Mouse (Mus musculus): Measurements from ENCODE around the gene Lpar5. TPM values are rescaled to one million over a fixed set of nuclear protein-coding genes. Genes with fewer than 3 reads are reported as not detected.

Lpar5 gene
- polyA plus RNA-seq, 1 experiment from 2014 or later = 5.0 TPM

GRCm38 (mm10) chr6:125131302-125132156 is 63.8 kb downstream of the Lpar5 start, which contains the start of gene Nop2:
Gene Nop2 (plus strand): TSS chr6:125131909.
- Histone ChIP-seq H3K4me2 (peak within 1 kb of the TSS; percentile 81), H3K9me3 (no peaks in the 10 kb centered on the region), H3K27me3 (replicated peaks) (no peaks in the 10 kb centered on the region), H3K9ac (peak within 1 kb of the TSS; percentile 78), H3K4me3 (replicated peaks) (peak within 1 kb of the TSS; percentile 84), H3K36me3 (peaks cover 55% of the 10 kb centered on the region), H3K27ac (peak within 1 kb of the TSS; percentile 89), H3K4me1 (peaks cover 7% of the 10 kb centered on the region; the same call in 1 of the 2 replicates)
- under 1% methylated on average over 66 of the region's 66 CpGs for WGBS
- ATAC-seq (ENCODE audit: insufficient read depth, low FRiP score, low read depth) = peak; percentile 91

Small RNA genes within 50 kb of the gene (microRNA-seq; reads per million reads assigned to microRNA genes)
- gene Mir7045 = not detected

Other genes with a start within 250 kb of the Lpar5 start
- gene Usp5, start 238.4 kb upstream of the Lpar5 start, polyA plus RNA-seq (2015; fragmentation: Nextera tagmentation; extraction: Ambion mirVana) = 116 and 125 TPM in 2 replicates
- gene Cdca3, start 238.4 kb upstream of the Lpar5 start, polyA plus RNA-seq (2015; fragmentation: Nextera tagmentation; extraction: Ambion mirVana) = 141 and 159 TPM in 2 replicates
- 0.97 and 1.1 TPM in 2 replicates for gene Gnb3, start 227.6 kb upstream of the Lpar5 start, polyA plus RNA-seq (2015; fragmentation: Nextera tagmentation; extraction: Ambion mirVana)
- 28.4 TPM in 2 replicates for gene P3h3, start 210.2 kb upstream of the Lpar5 start, polyA plus RNA-seq (2015; fragmentation: Nextera tagmentation; extraction: Ambion mirVana)
- gene Gpr162, start 203.9 kb upstream of the Lpar5 start, polyA plus RNA-seq (2015; fragmentation: Nextera tagmentation; extraction: Ambion mirVana) = 1.2 and 1.3 TPM in 2 replicates
- 0.41 and 0.64 TPM in 2 replicates for gene Cd4, start 179.7 kb upstream of the Lpar5 start, polyA plus RNA-seq (2015; fragmentation: Nextera tagmentation; extraction: Ambion mirVana)
- gene Lag3, start 156.2 kb upstream of the Lpar5 start, polyA plus RNA-seq (2015; fragmentation: Nextera tagmentation; extraction: Ambion mirVana) = 1.5 and 2.4 TPM in 2 replicates
- 322 and 340 TPM in 2 replicates for gene Ptms, start 147.8 kb upstream of the Lpar5 start, polyA plus RNA-seq (2015; fragmentation: Nextera tagmentation; extraction: Ambion mirVana)
- gene Mlf2, start 136.5 kb upstream of the Lpar5 start, polyA plus RNA-seq (2015; fragmentation: Nextera tagmentation; extraction: Ambion mirVana) = 351 and 362 TPM in 2 replicates
- 128 and 153 TPM in 2 replicates for gene Cops7a, start 102.4 kb upstream of the Lpar5 start, polyA plus RNA-seq (2015; fragmentation: Nextera tagmentation; extraction: Ambion mirVana)
- 3.8 and 4.3 TPM in 2 replicates for gene Pianp, start 71.2 kb upstream of the Lpar5 start, polyA plus RNA-seq (2015; fragmentation: Nextera tagmentation; extraction: Ambion mirVana)
- 17.2 and 19.4 TPM in 2 replicates for gene Zfp384, start 58.8 kb upstream of the Lpar5 start, polyA plus RNA-seq (2015; fragmentation: Nextera tagmentation; extraction: Ambion mirVana)
- 102 and 115 TPM in 2 replicates for gene Ing4, start 28.2 kb upstream of the Lpar5 start, polyA plus RNA-seq (2015; fragmentation: Nextera tagmentation; extraction: Ambion mirVana)
- gene Acrbp, start 18.2 kb upstream of the Lpar5 start, polyA plus RNA-seq (2015; fragmentation: Nextera tagmentation; extraction: Ambion mirVana) = 9.9 and 11.8 TPM in 2 replicates
- gene Chd4, start 28.1 kb downstream of the Lpar5 start, polyA plus RNA-seq (2015; fragmentation: Nextera tagmentation; extraction: Ambion mirVana) = 58.6 and 62.3 TPM in 2 replicates
- gene Nop2, start 64.0 kb downstream of the Lpar5 start, polyA plus RNA-seq (2015; fragmentation: Nextera tagmentation; extraction: Ambion mirVana) = 55.6 and 60.1 TPM in 2 replicates
- 8.2 and 9.0 TPM in 2 replicates for gene Iffo1, start 77.3 kb downstream of the Lpar5 start, polyA plus RNA-seq (2015; fragmentation: Nextera tagmentation; extraction: Ambion mirVana)
- 1,509 and 1,865 TPM in 2 replicates for gene Gapdh, start 98.5 kb downstream of the Lpar5 start, polyA plus RNA-seq (2015; fragmentation: Nextera tagmentation; extraction: Ambion mirVana)
- gene Ncapd2, start 123.8 kb downstream of the Lpar5 start, polyA plus RNA-seq (2015; fragmentation: Nextera tagmentation; extraction: Ambion mirVana) = 107 and 108 TPM in 2 replicates
- 231 and 236 TPM in 2 replicates for gene Mrpl51, start 123.9 kb downstream of the Lpar5 start, polyA plus RNA-seq (2015; fragmentation: Nextera tagmentation; extraction: Ambion mirVana)
- 6.0 and 6.3 TPM in 2 replicates for gene Vamp1, start 147.6 kb downstream of the Lpar5 start, polyA plus RNA-seq (2015; fragmentation: Nextera tagmentation; extraction: Ambion mirVana)
- 8.0 and 8.8 TPM in 2 replicates for gene Tapbpl, start 163.9 kb downstream of the Lpar5 start, polyA plus RNA-seq (2015; fragmentation: Nextera tagmentation; extraction: Ambion mirVana)
- 2.2 and 2.5 TPM in 2 replicates for gene Cd27, start 169.1 kb downstream of the Lpar5 start, polyA plus RNA-seq (2015; fragmentation: Nextera tagmentation; extraction: Ambion mirVana)
- gene Tuba3a, start 218.1 kb downstream of the Lpar5 start, polyA plus RNA-seq (2015; fragmentation: Nextera tagmentation; extraction: Ambion mirVana) = 0.12 TPM in 2 replicates
- gene Ltbr, start 246.0 kb downstream of the Lpar5 start, polyA plus RNA-seq (2015; fragmentation: Nextera tagmentation; extraction: Ambion mirVana) = 62.7 and 64.5 TPM in 2 replicates

All from stomach, embryonic 15.5 days (tissue).